Mouse (Mus musculus) brain, embryonic 14.5 days (tissue): ENCODE measurements around the gene Elobl. TPM values are rescaled to one million over a fixed set of nuclear protein-coding genes. Genes with fewer than 3 reads are reported as not detected.

Source experiments
- DNase-seq: peaks from one replicate; pipeline ENCODE4 v3.0.0-alpha.2; 2011; ENCODE audit warnings: low read depth
- CTCF ChIP-seq: fragments of 200-500 bp; IDR thresholded peaks from 2 replicates; pipeline ENCODE4 v1.5.1; 2012; ENCODE audit warnings: inconsistent platforms, mild to moderate bottlenecking, moderate library complexity, borderline replicate concordance; ENCODE audit not compliant: insufficient read depth, insufficient read length; ENCODE audit errors: extremely low read depth
- POLR2A ChIP-seq: fragments of 200-500 bp; IDR thresholded peaks from 2 replicates; pipeline ENCODE4 v1.6.1; 2012; ENCODE audit warnings: mild to moderate bottlenecking, inconsistent platforms, borderline replicate concordance; ENCODE audit not compliant: poor library complexity, insufficient read depth, insufficient read length, severe bottlenecking; ENCODE audit errors: extremely low read depth
- polyA plus RNA-seq: library from polyadenylated mRNA; depleted of rRNA; stranded (reverse); fragments of >200 nt; gene quantifications from 2 replicates; pipeline ENCODE4 v1.2.3, GENCODE M21; 2012; rRNA removed

Elobl gene
- polyA plus RNA-seq = not detected in 2 replicates

- TF ChIP-seq POLR2A (no peak), CTCF (no peak)
- no peak for DNase-seq
Measured at GRCm38 (mm10) chr11:88966881-88967361, at the start of gene Elobl. Gene Elobl, minus strand, starts transcription at chr11:88966931.

- TF ChIP-seq CTCF (no peak), POLR2A (no peak)
- no peak for DNase-seq
Measured at GRCm38 (mm10) chr11:89012241-89012640, 45.5 kb upstream of the Elobl start.

GRCm38 (mm10) chr11:89009496-89009895, 42.8 kb upstream of the Elobl start:
- DNase-seq = peak; percentile 21
- no peak for TF ChIP-seq CTCF
- no peak for TF ChIP-seq POLR2A

- TF ChIP-seq CTCF (no peak), POLR2A (no peak)
- DNase-seq = no peak
Measured at GRCm38 (mm10) chr11:89009066-89009465, 42.3 kb upstream of the Elobl start.

- TF ChIP-seq POLR2A = no peak
- no peak for TF ChIP-seq CTCF
- DNase-seq = no peak
Measured at GRCm38 (mm10) chr11:89007582-89007981, 40.9 kb upstream of the Elobl start.

- TF ChIP-seq CTCF (no peak), POLR2A (no peak)
- DNase-seq = no peak
Measured at GRCm38 (mm10) chr11:89006404-89006803, 39.7 kb upstream of the Elobl start.

GRCm38 (mm10) chr11:89005473-89005872, 38.7 kb upstream of the Elobl start:
- TF ChIP-seq CTCF = no peak
- TF ChIP-seq POLR2A = no peak
- no peak for DNase-seq

GRCm38 (mm10) chr11:89003726-89004125, 37.0 kb upstream of the Elobl start:
- no peak for DNase-seq
- TF ChIP-seq POLR2A (no peak), CTCF (no peak)

GRCm38 (mm10) chr11:89003078-89003477, 36.3 kb upstream of the Elobl start:
- TF ChIP-seq POLR2A = no peak
- no peak for TF ChIP-seq CTCF

GRCm38 (mm10) chr11:89002621-89003020, 35.9 kb upstream of the Elobl start:
- DNase-seq = peak; percentile 38
- no peak for TF ChIP-seq CTCF
- TF ChIP-seq POLR2A = no peak

More at GRCm38 (mm10) chr11:89003078-89003477, 36.3 kb upstream of the Elobl start:
- no peak for DNase-seq

- TF ChIP-seq POLR2A (no peak), CTCF (no peak)
Measured at GRCm38 (mm10) chr11:89002068-89002467, 35.3 kb upstream of the Elobl start.

GRCm38 (mm10) chr11:89001569-89001968, 34.8 kb upstream of the Elobl start:
- TF ChIP-seq POLR2A = no peak
- no peak for TF ChIP-seq CTCF
- DNase-seq = no peak

More at GRCm38 (mm10) chr11:89002068-89002467, 35.3 kb upstream of the Elobl start:
- no peak for DNase-seq

GRCm38 (mm10) chr11:89000527-89000819, 33.7 kb upstream of the Elobl start:
- TF ChIP-seq CTCF (no peak), POLR2A (no peak)
- no peak for DNase-seq

GRCm38 (mm10) chr11:88999723-89000526, 33.2 kb upstream of the Elobl start:
- TF ChIP-seq POLR2A = no peak
- no peak for DNase-seq
